Mouse (Mus musculus): Measurements from ENCODE around the gene H2afy.

DNA sequence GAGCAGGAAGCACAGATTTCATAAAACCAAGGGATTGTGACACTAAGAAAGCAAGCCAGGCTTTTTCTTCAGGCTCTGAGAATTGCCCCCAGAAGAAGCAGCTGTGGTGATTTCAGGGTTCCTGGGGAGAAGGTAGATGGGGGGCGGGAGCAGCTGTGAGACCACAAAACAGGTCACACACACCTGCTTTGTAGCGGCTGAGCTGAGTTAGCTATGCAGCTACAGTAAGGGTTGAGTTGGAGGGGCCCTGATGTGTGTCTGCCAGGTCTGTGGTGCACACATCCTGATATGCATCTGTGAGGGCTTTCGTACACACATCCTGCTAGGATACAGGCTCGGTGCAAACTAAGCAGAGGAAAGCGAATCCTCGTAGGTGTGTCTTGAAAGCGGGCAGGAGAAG is 110.1 kb downstream of the H2afy start:
- TF ChIP-seq CTCF (IDR thresholded peaks at IDR 0.05; ENCODE audit: borderline replicate concordance, control insufficient read depth, extremely low read depth, insufficient read depth, low read length, poor library complexity) (no peak), POLR2A (IDR thresholded peaks at IDR 0.05; ENCODE audit: control insufficient read depth, extremely low read depth, insufficient read depth, low read length, poor library complexity) (no peak)

Data from thymus, adult 2 months (tissue).